Comparison of ENCODE assay signal across 26 mouse cellular contexts in genomic region chr9:23003195-23004061, GRCm38 (mm10).
DNase-seq lines count a peak whose midpoint lies in the region; ATAC-seq lines count a peak whose summit lies in the region.
"Had no signal": no experiment of that assay in that cellular context is flagged by ENCODE, and none has a peak within 500 bp of the region (broad histone marks: within the 10 kb centered on the region; RNA-seq: fewer than 3 reads in every experiment).

No protein-coding gene starts in this region.

- H3K36me3 ChIP-seq in kidney, embryonic 16.5 days (ENCODE audit: insufficient read depth, low read length), result no peaks in the 10 kb centered on the region
- no peaks in the 10 kb centered on the region for H3K36me3 ChIP-seq in intestine, embryonic 15.5 days
- H3K36me3 ChIP-seq in intestine, embryonic 16.5 days (ENCODE audit: control insufficient read depth, insufficient read depth, low read length), result no peaks in the 10 kb centered on the region
- no peaks in the 10 kb centered on the region for H3K36me3 ChIP-seq in neural tube, embryonic 13.5 days
- H3K36me3 ChIP-seq: liver, embryonic 12.5 days had no signal

- H3K4me1 ChIP-seq in kidney, embryonic 16.5 days (ENCODE audit: insufficient read depth, low read length), result peaks cover 44% of the 10 kb centered on the region
- peaks cover 19% of the 10 kb centered on the region for H3K4me1 ChIP-seq in intestine, embryonic 15.5 days (replicated peaks)
- peaks cover 18% of the 10 kb centered on the region for H3K4me1 ChIP-seq in intestine, embryonic 16.5 days (ENCODE audit: control insufficient read depth, insufficient read depth, low read length)
- peaks cover 32% of the 10 kb centered on the region for H3K4me1 ChIP-seq in neural tube, embryonic 13.5 days (replicated peaks)
- H3K4me1 ChIP-seq: liver, embryonic 12.5 days had no signal

- 0 out of 2 replicates have a peak, but pooled peaks cover 3% of the 10 kb centered on the region for H3K27me3 ChIP-seq in kidney, embryonic 16.5 days (ENCODE audit: insufficient read depth, low read length)
- H3K27me3 ChIP-seq in intestine, embryonic 15.5 days (replicated peaks), result no peaks in the 10 kb centered on the region
- no peaks in the 10 kb centered on the region for H3K27me3 ChIP-seq in intestine, embryonic 16.5 days (replicated peaks; ENCODE audit: control insufficient read depth, insufficient read depth, low read length)
- peaks cover 25% of the 10 kb centered on the region for H3K27me3 ChIP-seq in neural tube, embryonic 13.5 days

- H3K4me3 ChIP-seq in kidney, embryonic 16.5 days (ENCODE audit: low read length), result no peak overlapping the region
- no peak overlapping the region for H3K4me3 ChIP-seq in intestine, embryonic 15.5 days (replicated peaks)
- H3K4me3 ChIP-seq in intestine, embryonic 16.5 days (ENCODE audit: low read length), result no peak overlapping the region
- no peak overlapping the region for H3K4me3 ChIP-seq in neural tube, embryonic 13.5 days
- H3K4me3 ChIP-seq: forebrain, embryonic 13.5 days; liver, embryonic 12.5 days had no signal

- DNase-seq in kidney, postnatal 14 days, result no peak
- no peak for DNase-seq in cerebellum, adult 9-11 months
- no peak for DNase-seq in ovary, postnatal 10 days (ENCODE audit: low spot score)
- DNase-seq: adrenal gland, postnatal 36 days; B cell, adult 2 months; cerebellum, adult 8-10 months; cerebellum, postnatal 36 days; gastrocnemius, postnatal 10 days; heart, postnatal 4 days; kidney, adult 2 months; kidney, postnatal 10 days; liver, postnatal 0 days; lung, postnatal 36 days; midbrain, embryonic 14.5 days; right cerebral cortex, postnatal 4 days; thymus, adult 18-20 months; thymus, postnatal 25 days had no signal

- ATAC-seq in kidney, embryonic 16.5 days (ENCODE audit: low FRiP score, low TSS enrichment), result peak; percentile 31; the same call in 1 of the 2 replicates
- peak; percentile 60 for ATAC-seq in intestine, embryonic 15.5 days
- ATAC-seq in intestine, embryonic 16.5 days, result peak; percentile 62
- ATAC-seq in neural tube, embryonic 13.5 days (ENCODE audit: low read depth), result 0 out of 2 replicates have a peak, but pooled peaks have one; percentile 47
- ATAC-seq: forebrain, embryonic 13.5 days; hindbrain, postnatal 0 days; liver, embryonic 12.5 days; liver, postnatal 0 days had no signal

- H3K4me2 ChIP-seq in kidney, embryonic 16.5 days (replicated peaks; ENCODE audit: low read depth, low read length), result no peak overlapping the region
- H3K4me2 ChIP-seq in intestine, embryonic 15.5 days (replicated peaks), result no peak overlapping the region
- no peak overlapping the region for H3K4me2 ChIP-seq in intestine, embryonic 16.5 days (ENCODE audit: low read depth, low read length)
- H3K4me2 ChIP-seq in neural tube, embryonic 13.5 days, result no peak overlapping the region
- H3K4me2 ChIP-seq: forebrain, embryonic 13.5 days; heart, embryonic 11.5 days; liver, embryonic 12.5 days had no signal

- no peaks in the 10 kb centered on the region for H3K9me3 ChIP-seq in kidney, embryonic 16.5 days (ENCODE audit: low read length)
- no peaks in the 10 kb centered on the region for H3K9me3 ChIP-seq in intestine, embryonic 15.5 days
- no peaks in the 10 kb centered on the region for H3K9me3 ChIP-seq in intestine, embryonic 16.5 days (ENCODE audit: control insufficient read depth, low read length)
- H3K9me3 ChIP-seq in neural tube, embryonic 13.5 days, result no peaks in the 10 kb centered on the region
- H3K9me3 ChIP-seq: forebrain, embryonic 13.5 days; liver, embryonic 12.5 days had no signal

- no peak overlapping the region for H3K9ac ChIP-seq in kidney, embryonic 16.5 days (replicated peaks; ENCODE audit: low read length)
- no peak overlapping the region for H3K9ac ChIP-seq in intestine, embryonic 15.5 days
- H3K9ac ChIP-seq in intestine, embryonic 16.5 days (ENCODE audit: low read depth, low read length), result no peak overlapping the region
- H3K9ac ChIP-seq in neural tube, embryonic 13.5 days, result no peak overlapping the region
- H3K9ac ChIP-seq: forebrain, embryonic 13.5 days; liver, embryonic 12.5 days; liver, postnatal 0 days had no signal

- WGBS in kidney, embryonic 16.5 days, result 43% methylated on average over 14 of the region's 14 CpGs
- WGBS in intestine, embryonic 15.5 days, result 62% methylated on average over 14 of the region's 14 CpGs
- WGBS in intestine, embryonic 16.5 days, result 61% methylated on average over 14 of the region's 14 CpGs
- 15% methylated on average over 14 of the region's 14 CpGs for WGBS in neural tube, embryonic 13.5 days

- H3K27ac ChIP-seq in kidney, embryonic 16.5 days (ENCODE audit: low read length), result no peak overlapping the region
- no peak overlapping the region for H3K27ac ChIP-seq in intestine, embryonic 15.5 days
- H3K27ac ChIP-seq in intestine, embryonic 16.5 days (ENCODE audit: low read length), result no peak overlapping the region
- H3K27ac ChIP-seq in neural tube, embryonic 13.5 days (replicated peaks), result peak overlapping the region; percentile 46; the same call in 1 of the 2 replicates
- H3K27ac ChIP-seq: forebrain, embryonic 13.5 days; hindbrain, postnatal 0 days; liver, embryonic 12.5 days; stomach, postnatal 0 days had no signal
